Mouse (Mus musculus) midbrain, embryonic 11.5 days (tissue): ENCODE measurements at regions not wholly inside any gene's neighbourhood (a gene's known extent, or its start where the extent isn't known, plus 50 kb on each side); places are given as distances from the start of the nearest gene placed in this dataset.

ENCODE experiments used
- ATAC-seq: fragments of 200-750 bp; cut with Nextera tagmentation; 2 replicates; pipeline ENCODE4 v1.8.0; 2017; ENCODE audit warnings: moderate TSS enrichment, moderate library complexity; ENCODE audit not compliant: low FRiP score
- DNase-seq: peaks from one replicate; pipeline ENCODE4 v3.0.0; 2015; ENCODE audit warnings: low spot score; ENCODE audit errors: missing footprints
- H3K27ac ChIP-seq: fragments of 300-500 bp; sonication (generic); 2 replicates; pipeline ENCODE4 v1.5.1; 2014; ENCODE audit warnings: low read depth, low read length
- H3K27me3 ChIP-seq: fragments of 300-500 bp; sonication (generic); 2 replicates; pipeline ENCODE4 v1.6.1; 2014; ENCODE audit warnings: mild to moderate bottlenecking, low read length, moderate library complexity, mixed read lengths; ENCODE audit not compliant: control insufficient read depth, insufficient read depth
- H3K36me3 ChIP-seq: fragments of 300-500 bp; sonication (generic); 2 replicates; pipeline ENCODE4 v1.6.1; 2014; ENCODE audit warnings: mild to moderate bottlenecking, low read length, moderate library complexity, mixed read lengths; ENCODE audit not compliant: control insufficient read depth, insufficient read depth
- H3K4me1 ChIP-seq: fragments of 300-500 bp; sonication (generic); 2 replicates; pipeline ENCODE4 v1.6.1; 2014; ENCODE audit warnings: low read length; ENCODE audit not compliant: control insufficient read depth, insufficient read depth
- H3K4me2 ChIP-seq: fragments of 300-500 bp; sonication (generic); 2 replicates; pipeline ENCODE4 v1.6.1; 2014; ENCODE audit warnings: mild to moderate bottlenecking, moderate library complexity
- H3K4me3 ChIP-seq: fragments of 300-500 bp; sonication (generic); 2 replicates; pipeline ENCODE4 v1.5.1; 2014; ENCODE audit warnings: low read depth, low read length
- H3K9ac ChIP-seq: fragments of 300-500 bp; sonication (generic); 2 replicates; pipeline ENCODE4 v1.6.1; 2014; ENCODE audit warnings: low read length
- H3K9me3 ChIP-seq: fragments of 300-500 bp; sonication (generic); 2 replicates; pipeline ENCODE4 v1.6.1; 2016; ENCODE audit warnings: low read length; ENCODE audit not compliant: control insufficient read depth
- WGBS: fragments of 180-500 bp; shearing (Covaris S2); extraction: QIAGEN DNeasy Blood & Tissue Kit; methylation state at CpG from one replicate; pipeline ENCODE4 v1.1.7; 2014; 5-methylcytosine and 5-hydroxymethylcytosine counted together

DNA sequence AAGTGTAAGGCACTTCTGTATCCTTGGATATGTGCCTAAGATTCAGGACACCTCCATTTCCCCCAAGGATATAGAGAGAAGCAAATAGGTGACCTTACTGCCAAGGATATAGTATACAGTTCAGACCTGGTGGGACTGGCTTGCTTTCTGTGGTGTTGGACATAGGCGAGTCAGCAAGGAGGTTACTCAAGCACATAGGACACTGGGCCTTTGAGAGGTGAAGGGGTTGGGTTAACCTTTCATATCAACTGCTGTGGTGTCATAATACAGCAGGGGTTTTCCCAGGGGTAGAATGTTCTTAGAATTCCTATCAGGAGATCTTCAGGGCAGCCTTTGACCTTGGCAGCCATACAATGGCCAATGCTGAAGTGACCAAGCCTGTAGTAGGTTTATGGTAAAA, 71.5 kb upstream of the Tnfaip3 start:
- no peak for DNase-seq
- no peak overlapping the region for H3K27ac ChIP-seq
- H3K9ac ChIP-seq = no peak overlapping the region
- H3K36me3 ChIP-seq = no peaks in the 10 kb centered on the region
- no peaks in the 10 kb centered on the region for H3K9me3 ChIP-seq
- no peaks in the 10 kb centered on the region for H3K27me3 ChIP-seq
- no peaks in the 10 kb centered on the region for H3K4me1 ChIP-seq
- H3K4me2 ChIP-seq = no peak overlapping the region
- no peak overlapping the region for H3K4me3 ChIP-seq
- 88% methylated on average over 1 of the region's 1 CpGs for WGBS
- no peak for ATAC-seq

DNA sequence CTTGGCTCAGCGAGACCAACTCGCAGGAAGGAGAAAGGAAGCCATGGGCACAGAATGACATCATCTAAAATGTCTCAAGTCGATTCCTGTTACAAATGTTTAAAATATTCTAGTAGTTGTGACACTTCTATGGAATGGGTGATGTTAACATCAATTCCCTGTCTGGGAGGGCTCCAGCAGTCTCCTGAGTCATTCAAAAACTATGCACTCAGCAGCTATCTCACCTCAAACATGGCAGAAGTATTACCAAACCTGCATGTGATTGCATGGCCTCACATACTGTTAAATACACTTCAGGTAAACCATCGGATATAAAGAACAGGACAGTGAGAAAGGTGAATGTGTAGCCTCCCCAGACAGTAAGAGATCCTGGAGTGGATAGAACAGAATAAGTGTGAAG, 66.7 kb upstream of the Tnfaip3 start:
- DNase-seq = no peak
- H3K27ac ChIP-seq = no peak overlapping the region
- H3K4me3 ChIP-seq = no peak overlapping the region
- H3K27me3 ChIP-seq = no peaks in the 10 kb centered on the region
- no peaks in the 10 kb centered on the region for H3K9me3 ChIP-seq
- no peaks in the 10 kb centered on the region for H3K4me1 ChIP-seq
- no peak for ATAC-seq
- no peak overlapping the region for H3K4me2 ChIP-seq
- H3K36me3 ChIP-seq = no peaks in the 10 kb centered on the region
- 92% methylated on average over 4 of the region's 4 CpGs for WGBS
- no peak overlapping the region for H3K9ac ChIP-seq

DNA sequence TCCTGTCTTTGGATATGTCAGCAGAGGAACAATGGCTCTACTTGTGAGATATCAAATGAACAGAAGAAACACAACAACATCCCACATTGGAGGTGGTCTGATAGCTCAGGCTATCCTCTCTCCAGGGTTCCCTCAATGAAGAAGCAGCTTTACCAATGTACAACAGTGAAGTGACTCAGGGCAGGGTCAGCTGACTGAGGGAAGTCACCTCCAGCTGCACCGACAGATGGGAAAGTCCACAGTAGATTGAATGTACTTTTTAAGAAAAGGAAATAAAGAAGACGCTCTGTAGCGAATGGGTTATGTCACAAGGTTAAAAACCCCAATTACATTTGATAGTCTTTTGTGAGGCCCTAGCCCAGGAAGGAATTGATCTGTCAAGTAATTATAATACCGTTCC, 62.6 kb upstream of the Tnfaip3 start:
- H3K4me3 ChIP-seq = no peak overlapping the region
- H3K4me1 ChIP-seq = no peaks in the 10 kb centered on the region
- no peak overlapping the region for H3K27ac ChIP-seq
- no peak overlapping the region for H3K9ac ChIP-seq
- DNase-seq (no peak), ATAC-seq (no peak)
- no peaks in the 10 kb centered on the region for H3K9me3 ChIP-seq
- no peaks in the 10 kb centered on the region for H3K36me3 ChIP-seq
- H3K27me3 ChIP-seq = no peaks in the 10 kb centered on the region
- no peak overlapping the region for H3K4me2 ChIP-seq
- WGBS = 84% methylated on average over 4 of the region's 4 CpGs

DNA sequence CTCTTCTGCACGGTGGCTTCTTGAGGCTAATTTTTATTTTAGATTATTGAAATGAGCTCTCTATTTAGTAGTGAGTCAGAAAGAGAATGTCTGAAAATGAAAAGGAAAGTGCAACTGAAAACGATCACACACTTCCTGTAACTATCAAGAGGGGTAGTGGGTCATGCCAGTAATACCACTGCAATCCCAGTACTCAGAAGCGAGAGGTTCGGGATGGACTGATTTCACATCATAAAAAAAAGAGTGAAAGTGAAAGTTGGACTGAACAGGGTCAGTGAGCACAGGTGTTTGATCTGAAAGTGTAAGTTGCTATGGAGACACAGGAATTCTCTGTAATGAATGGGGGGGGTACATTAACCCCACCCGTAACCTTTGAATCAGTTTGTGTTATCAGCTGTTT, 52.9 kb upstream of the Tnfaip3 start:
- Histone ChIP-seq H3K9ac (no peak overlapping the region), H3K27me3 (no peaks in the 10 kb centered on the region), H3K36me3 (no peaks in the 10 kb centered on the region), H3K27ac (no peak overlapping the region), H3K9me3 (no peaks in the 10 kb centered on the region), H3K4me3 (no peak overlapping the region), H3K4me2 (no peak overlapping the region), H3K4me1 (no peaks in the 10 kb centered on the region)
- 94% methylated on average over 5 of the region's 5 CpGs for WGBS
- ATAC-seq (no peak), DNase-seq (no peak)

DNA sequence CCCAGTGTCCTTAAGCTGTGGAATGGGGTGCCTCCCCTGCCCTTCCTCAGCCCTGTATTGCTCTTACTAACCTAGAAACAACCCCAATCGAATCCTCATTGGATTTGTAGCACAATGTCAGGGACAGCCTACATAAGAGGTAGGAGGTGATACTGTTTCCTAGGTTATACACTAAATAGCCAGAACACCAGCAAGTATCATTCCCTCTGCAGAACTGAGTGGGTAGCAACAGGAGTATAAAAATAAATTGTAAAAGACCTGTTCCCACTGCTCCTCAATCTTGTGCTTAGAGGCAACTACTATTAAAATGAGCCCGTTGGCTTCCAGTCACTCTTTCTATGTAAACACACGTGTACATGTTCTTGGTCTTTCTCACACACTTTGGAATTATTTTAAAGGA, 52.2 kb upstream of the Tnfaip3 start:
- Histone ChIP-seq H3K27me3 (no peaks in the 10 kb centered on the region), H3K4me3 (no peak overlapping the region), H3K9ac (no peak overlapping the region), H3K27ac (no peak overlapping the region), H3K4me1 (no peaks in the 10 kb centered on the region), H3K36me3 (no peaks in the 10 kb centered on the region), H3K9me3 (no peaks in the 10 kb centered on the region), H3K4me2 (no peak overlapping the region)
- DNase-seq = no peak
- 86% methylated on average over 3 of the region's 3 CpGs for WGBS
- no peak for ATAC-seq

DNA sequence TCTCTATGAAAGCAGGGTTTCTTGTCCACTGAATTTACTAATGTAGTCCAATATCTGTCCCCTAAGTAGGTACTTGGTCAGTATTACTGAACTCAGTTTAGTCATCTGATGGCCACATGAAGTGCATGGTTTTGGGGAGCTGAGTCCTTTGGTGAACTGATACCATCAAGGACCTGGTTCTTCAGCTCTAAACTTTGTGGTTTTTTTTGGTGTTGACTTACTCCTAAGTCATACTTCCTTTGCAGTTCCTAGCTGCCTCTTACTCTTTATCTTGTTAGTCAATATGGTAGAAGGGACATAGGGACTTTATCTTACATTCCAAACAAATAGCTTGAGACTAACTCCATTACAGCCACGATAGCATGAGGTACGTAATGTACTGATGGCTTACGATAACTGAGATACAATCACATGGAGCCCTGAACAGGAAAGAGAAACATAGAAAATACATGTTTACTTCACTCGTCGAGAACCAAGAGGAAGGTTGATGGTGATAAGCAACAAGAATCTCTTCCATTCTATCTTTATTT, 51.4 kb upstream of the Tnfaip3 start:
- Histone ChIP-seq H3K36me3 (no peaks in the 10 kb centered on the region), H3K4me2 (no peak overlapping the region), H3K4me1 (no peaks in the 10 kb centered on the region), H3K27ac (no peak overlapping the region), H3K9me3 (no peaks in the 10 kb centered on the region), H3K27me3 (no peaks in the 10 kb centered on the region), H3K4me3 (no peak overlapping the region), H3K9ac (no peak overlapping the region)
- 92% methylated on average over 5 of the region's 5 CpGs for whole genome bisulfite sequencing
- ATAC-seq (no peak), DNase-seq (no peak)
